Mouse (Mus musculus): Measurements from ENCODE around the gene Wasf2. TPM values are rescaled to one million over a fixed set of nuclear protein-coding genes. Genes with fewer than 3 reads are reported as not detected.

Wasf2 gene
- total RNA-seq, 4 experiments from 2014 or later = 27.4 to 42.1 (median 38.9) TPM

GRCm38 (mm10) chr4:133175998-133176760, 45.9 kb downstream of the Wasf2 start:
- DNase-seq (ENCODE audit: low spot score in 2 of 2) = peak in 1 of 2 experiments; percentile 36

- no peak for DNase-seq (ENCODE audit: low spot score in 2 of 2)
Observed at GRCm38 (mm10) chr4:133176761-133177403, 46.6 kb downstream of the Wasf2 start.

GRCm38 (mm10) chr4:133178305-133178704, 48.0 kb downstream of the Wasf2 start:
- no peak for DNase-seq (ENCODE audit: low spot score in 2 of 2)

GRCm38 (mm10) chr4:133179258-133179657, 49.0 kb downstream of the Wasf2 start:
- DNase-seq (ENCODE audit: low spot score in 2 of 2) = no peak

GRCm38 (mm10) chr4:133182439-133183033, 52.2 kb downstream of the Wasf2 start:
- DNase-seq (ENCODE audit: low spot score in 2 of 2) = no peak

GRCm38 (mm10) chr4:133184031-133184897, 54.0 kb downstream of the Wasf2 start:
- no peak for DNase-seq (ENCODE audit: low spot score in 2 of 2)

GRCm38 (mm10) chr4:133184898-133185665, 54.8 kb downstream of the Wasf2 start:
- no peak for DNase-seq (ENCODE audit: low spot score in 2 of 2)

- DNase-seq (ENCODE audit: low spot score in 2 of 2) = no peak
Observed at GRCm38 (mm10) chr4:133185893-133186292, 55.6 kb downstream of the Wasf2 start.

- DNase-seq (ENCODE audit: low spot score in 2 of 2) = no peak
Observed at GRCm38 (mm10) chr4:133186856-133187255, 56.6 kb downstream of the Wasf2 start.

GRCm38 (mm10) chr4:133189396-133189795, 59.1 kb downstream of the Wasf2 start:
- DNase-seq (ENCODE audit: low spot score in 2 of 2) = no peak

GRCm38 (mm10) chr4:133194482-133194881, 64.2 kb downstream of the Wasf2 start:
- no peak for DNase-seq (ENCODE audit: low spot score in 2 of 2)

GRCm38 (mm10) chr4:133195014-133195413, 64.7 kb downstream of the Wasf2 start:
- DNase-seq (ENCODE audit: low spot score in 2 of 2) = no peak

- DNase-seq (ENCODE audit: low spot score in 2 of 2) = no peak
Observed at GRCm38 (mm10) chr4:133196136-133196535, 65.8 kb downstream of the Wasf2 start.

- DNase-seq (ENCODE audit: low spot score in 2 of 2) = no peak
Observed at GRCm38 (mm10) chr4:133196852-133197251, 66.5 kb downstream of the Wasf2 start.

GRCm38 (mm10) chr4:133197355-133197754, 67.0 kb downstream of the Wasf2 start:
- no peak for DNase-seq (ENCODE audit: low spot score in 2 of 2)

GRCm38 (mm10) chr4:133197801-133198286, 67.5 kb downstream of the Wasf2 start:
- no peak for DNase-seq (ENCODE audit: low spot score in 2 of 2)

GRCm38 (mm10) chr4:133198337-133199180, 68.3 kb downstream of the Wasf2 start:
- DNase-seq (ENCODE audit: low spot score in 2 of 2) = no peak

GRCm38 (mm10) chr4:133199743-133200142, 69.4 kb downstream of the Wasf2 start:
- DNase-seq (ENCODE audit: low spot score in 2 of 2) = no peak

- DNase-seq (ENCODE audit: low spot score in 2 of 2) = peak in 1 of 2 experiments; percentile 62
Observed at GRCm38 (mm10) chr4:133200343-133200742, 70.0 kb downstream of the Wasf2 start.

Measured in left cerebral cortex, adult 8-10 months (tissue).